Mouse (Mus musculus) spleen, adult 12 weeks (tissue): ENCODE measurements at regions not wholly inside any gene's neighbourhood (a gene's known extent, or its start where the extent isn't known, plus 50 kb on each side); places are given as distances from the start of the nearest gene placed in this dataset.

Source experiments
- DNase-seq: peaks from one replicate; pipeline ENCODE4 v3.0.0; 2022; ENCODE audit warnings: low spot score

GRCm38 (mm10) chr7:117103035-117103434 is 277.7 kb upstream of the Xylt1 start:
- no peak for DNase-seq

DNA sequence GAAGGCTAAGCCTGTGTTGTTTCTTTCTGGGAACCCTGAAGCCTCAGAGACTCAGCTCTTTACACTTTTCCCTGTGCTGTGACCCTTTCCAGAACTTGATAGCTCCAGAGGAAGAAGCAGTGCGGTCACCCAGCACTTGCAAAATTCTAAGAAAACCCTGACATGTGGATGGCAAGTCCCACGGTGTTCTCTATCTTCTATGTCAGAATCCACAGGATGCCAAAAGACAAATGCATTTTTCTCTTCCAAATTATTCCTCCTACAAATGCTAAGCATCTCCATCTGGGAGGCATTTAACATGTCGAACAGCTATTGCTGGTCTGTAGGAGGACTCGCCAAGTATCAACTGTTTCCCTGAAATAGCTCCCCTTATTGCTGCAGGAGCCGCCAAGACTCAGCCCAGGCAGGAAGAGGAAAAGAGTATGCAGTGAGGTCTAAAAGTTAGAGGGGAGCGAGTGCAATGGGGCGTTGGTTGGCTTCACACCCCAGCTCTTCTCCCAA is 274.0 kb upstream of the Xylt1 start:
- no peak for DNase-seq

DNA sequence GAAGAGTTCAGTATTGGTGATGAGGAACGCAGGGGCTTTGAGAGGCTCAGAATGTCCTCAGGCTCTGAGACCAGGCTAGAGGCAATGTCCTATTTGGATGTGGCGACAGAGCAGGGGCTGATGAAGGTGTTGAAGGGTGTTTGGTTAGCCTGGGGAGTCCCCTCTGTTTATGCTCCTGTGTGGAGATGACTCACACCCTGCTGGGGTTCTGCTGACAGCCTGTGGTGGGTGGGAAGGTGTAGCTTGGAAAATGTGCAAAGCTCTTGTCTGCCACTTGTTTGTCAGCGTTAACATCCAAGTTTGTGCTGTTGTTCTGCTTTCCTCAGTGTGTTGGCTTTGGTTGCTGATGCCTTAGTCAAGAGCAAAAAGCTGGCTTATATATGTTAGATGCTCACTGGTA is 272.4 kb upstream of the Xylt1 start:
- DNase-seq, result no peak

DNA sequence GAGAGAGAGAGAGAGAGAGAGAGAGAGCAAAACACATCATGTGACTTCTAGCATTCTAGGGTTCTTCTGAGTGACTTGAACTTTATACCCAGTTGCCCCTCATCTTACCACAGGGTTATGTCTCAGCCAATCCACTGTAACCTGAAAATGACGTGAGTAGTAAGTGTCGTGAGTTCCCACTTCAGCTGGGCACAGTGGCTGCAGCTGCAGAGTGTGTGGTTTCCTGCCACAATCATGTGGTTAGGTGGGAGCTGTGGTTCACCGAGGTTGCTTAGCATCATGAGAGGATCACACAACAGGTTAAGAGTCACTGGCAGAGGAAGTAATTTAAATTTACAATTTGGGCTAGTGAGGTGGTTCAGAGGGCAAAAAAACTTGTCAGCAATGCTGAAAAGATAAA is 253.1 kb upstream of the Xylt1 start:
- peak; percentile 13 for DNase-seq

- DNase-seq, result no peak
Observed at GRCm38 (mm10) chr7:117134869-117135268, 245.9 kb upstream of the Xylt1 start.

DNA sequence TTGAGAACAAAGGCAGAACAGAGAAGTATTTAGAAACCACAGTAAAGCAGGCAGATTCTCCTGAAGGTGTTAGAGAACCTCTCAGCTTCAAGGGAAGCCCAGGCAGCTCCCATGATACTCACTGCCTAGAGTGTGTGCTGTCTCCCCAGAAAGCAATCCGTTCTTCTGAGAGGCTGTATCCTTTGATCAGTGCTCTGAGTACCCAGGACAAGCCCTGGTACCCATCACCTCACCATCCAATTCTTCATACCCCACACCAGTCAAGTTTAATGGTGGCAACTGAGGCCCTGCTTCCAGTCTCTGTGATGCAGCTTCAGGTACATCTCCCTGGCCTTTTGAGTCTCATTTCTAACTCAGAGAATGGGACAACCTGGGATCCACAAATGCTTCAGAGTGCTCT is 242.1 kb upstream of the Xylt1 start:
- DNase-seq, result no peak

DNA sequence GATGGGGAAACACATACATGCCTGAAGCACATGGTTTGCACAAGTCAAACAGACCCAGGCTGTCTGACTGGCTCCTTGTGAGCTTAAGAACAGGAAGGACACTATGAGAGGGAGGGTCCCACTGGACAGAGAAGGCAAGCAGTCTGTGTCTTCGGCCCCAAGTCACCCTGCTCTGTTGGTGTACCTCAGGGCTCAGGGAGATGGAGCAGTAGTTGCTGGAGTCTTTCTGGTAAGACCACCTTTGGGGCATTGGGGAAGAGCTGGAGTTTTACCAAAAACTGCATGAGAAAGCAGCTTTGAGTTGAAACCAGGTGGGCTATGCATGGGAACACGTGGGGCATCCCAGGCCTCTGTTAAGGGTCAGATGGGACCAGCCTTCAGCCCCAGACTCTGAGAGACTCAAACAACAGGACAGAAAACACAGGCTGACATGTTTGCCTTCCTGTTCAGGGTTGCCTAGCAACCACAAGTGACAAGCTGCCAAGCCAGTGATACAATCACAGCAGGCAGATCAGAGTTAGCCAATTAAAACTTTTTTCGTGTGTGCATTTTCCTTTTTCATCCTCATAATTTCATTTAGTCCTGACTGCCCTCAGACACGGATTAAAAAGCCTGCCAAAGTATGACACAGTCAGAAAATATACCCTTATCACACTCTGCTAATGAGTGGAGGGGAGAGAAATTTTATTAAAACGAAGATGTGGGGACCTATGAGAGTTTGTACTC is 241.4 kb upstream of the Xylt1 start:
- no peak for DNase-seq

DNA sequence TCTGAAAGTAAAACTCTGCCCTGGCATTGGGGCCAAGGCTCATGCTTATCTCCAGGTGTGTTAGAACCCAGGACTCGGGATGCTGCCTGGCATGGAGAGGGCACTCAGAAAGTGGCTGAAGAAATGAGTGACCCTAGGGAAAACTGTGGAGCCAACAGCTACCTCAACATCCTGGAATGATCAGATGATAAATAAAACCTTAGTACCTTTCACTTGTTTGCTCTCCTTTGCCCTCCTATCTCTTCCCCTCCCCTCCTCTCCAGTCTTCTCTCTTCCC is 240.9 kb upstream of the Xylt1 start:
- no peak for DNase-seq

- no peak for DNase-seq
Observed at GRCm38 (mm10) chr7:117146809-117147208, 234.0 kb upstream of the Xylt1 start.

- DNase-seq, result no peak
Observed at GRCm38 (mm10) chr7:117150355-117150754, 230.4 kb upstream of the Xylt1 start.

- no peak for DNase-seq
Observed at GRCm38 (mm10) chr7:117153826-117154550, 226.8 kb upstream of the Xylt1 start.

GRCm38 (mm10) chr7:117161193-117161908 is 219.4 kb upstream of the Xylt1 start:
- DNase-seq, result no peak

DNA sequence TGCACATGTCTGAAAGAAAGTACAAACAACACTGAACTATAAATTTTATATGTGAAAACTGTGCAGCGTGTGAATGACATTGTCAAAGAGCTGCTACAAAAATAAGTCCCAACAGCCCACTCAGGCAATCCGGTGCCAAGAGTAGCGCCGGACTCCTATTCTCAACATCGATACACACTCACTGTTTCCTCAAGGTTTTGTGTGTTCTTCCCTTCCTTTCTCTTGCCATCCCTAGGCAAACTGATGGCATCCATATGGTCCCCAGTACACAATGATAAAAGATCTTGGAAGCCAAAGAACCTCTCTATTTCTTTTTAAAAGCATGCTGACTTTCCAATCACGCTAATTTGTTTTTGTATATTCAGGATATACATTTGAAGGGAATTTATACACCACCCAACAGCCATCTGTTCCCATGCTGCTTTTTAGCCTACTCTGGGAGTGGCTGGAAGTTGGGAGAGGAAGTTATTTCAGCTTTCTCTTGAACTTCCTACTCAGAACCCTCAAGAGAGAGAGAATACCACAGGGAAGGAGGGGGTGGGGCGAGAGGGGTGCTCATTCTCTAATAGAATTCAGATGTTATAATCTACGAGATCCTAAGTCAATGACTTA is 205.9 kb upstream of the Xylt1 start:
- no peak for DNase-seq

GRCm38 (mm10) chr7:117184011-117184410 is 196.8 kb upstream of the Xylt1 start:
- no peak for DNase-seq

GRCm38 (mm10) chr7:117185891-117186290 is 194.9 kb upstream of the Xylt1 start:
- no peak for DNase-seq

GRCm38 (mm10) chr7:117196611-117197010 is 184.2 kb upstream of the Xylt1 start:
- no peak for DNase-seq

- DNase-seq, result no peak
Observed at GRCm38 (mm10) chr7:117226294-117226693, 154.5 kb upstream of the Xylt1 start.

DNA sequence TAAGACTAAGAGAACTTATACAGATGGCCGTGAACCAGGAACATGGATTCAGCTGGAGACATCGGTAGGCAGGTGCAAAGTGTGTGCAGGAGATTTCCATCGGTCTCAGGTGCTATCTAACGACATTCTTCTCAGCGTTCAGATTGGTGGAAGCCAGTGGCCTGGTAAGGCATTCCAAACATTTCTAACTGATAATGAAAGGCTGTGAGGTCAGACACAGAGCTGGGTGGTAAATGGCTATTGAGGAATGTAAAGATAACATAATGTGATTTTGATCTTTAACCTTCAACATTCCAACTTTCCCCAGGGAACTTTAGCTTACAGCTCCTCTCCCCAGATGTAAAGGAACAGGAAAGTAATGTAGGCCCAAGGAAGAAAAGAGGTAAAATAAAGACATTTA is 151.2 kb upstream of the Xylt1 start:
- no peak for DNase-seq

DNA sequence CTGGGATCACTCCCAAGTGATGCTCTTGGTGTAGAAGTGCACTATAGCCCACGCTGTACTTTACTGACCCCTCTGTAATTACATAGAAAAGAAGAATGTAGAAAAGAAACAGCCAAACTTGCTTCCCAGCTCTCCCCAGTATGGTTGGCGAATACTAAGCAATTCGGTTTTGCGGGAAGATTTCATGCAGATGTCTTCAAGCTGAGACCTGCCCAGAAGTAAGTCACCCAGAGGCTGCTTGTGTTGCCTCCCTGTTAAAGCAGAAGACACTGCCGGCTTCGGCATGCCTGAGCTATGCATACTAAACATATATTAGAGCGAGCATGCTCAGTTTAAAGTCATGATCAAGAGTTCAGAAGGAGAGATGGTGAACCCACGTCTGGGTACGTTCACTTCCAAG is 124.0 kb upstream of the Xylt1 start:
- no peak for DNase-seq

DNA sequence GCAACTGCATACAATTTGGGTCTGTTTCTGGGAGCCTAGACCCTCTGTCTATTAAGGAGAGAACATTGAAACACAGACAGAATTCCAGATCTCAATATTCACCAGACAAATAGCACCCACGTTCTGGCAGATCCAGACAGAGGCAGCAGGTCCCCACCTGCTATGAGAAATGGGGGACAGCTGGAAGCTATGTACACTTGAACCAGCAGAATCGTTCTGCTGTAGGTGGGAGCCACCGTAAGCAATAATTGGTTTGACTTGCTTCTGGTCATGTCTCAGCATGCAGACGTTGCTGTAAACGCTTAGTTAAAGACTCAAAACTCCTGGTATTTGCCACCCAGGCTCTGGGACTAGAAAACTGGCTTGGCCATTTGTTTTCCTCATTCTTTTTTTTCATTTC is 122.2 kb upstream of the Xylt1 start:
- DNase-seq, result no peak

- DNase-seq, result no peak
Observed at GRCm38 (mm10) chr7:117259151-117259550, 121.6 kb upstream of the Xylt1 start.

GRCm38 (mm10) chr7:117259674-117260294 is 121.0 kb upstream of the Xylt1 start:
- no peak for DNase-seq
